Mouse (Mus musculus) liver, embryonic 14.5 days (tissue): ENCODE measurements around the gene Trim14.

Experiments used
- CTCF ChIP-seq: IDR thresholded peaks from 2 replicates; pipeline ENCODE4 v1.5.1; 2016; ENCODE audit warnings: antibody characterized with exemption, low read depth, control low read depth
- EP300 ChIP-seq: IDR thresholded peaks from 2 replicates; pipeline ENCODE4 v1.6.1; 2016; ENCODE audit warnings: antibody characterized with exemption, low read depth

GRCm38 (mm10) chr4:46452481-46452850 is 83.5 kb downstream of the Trim14 start:
- TF ChIP-seq EP300 (peak; percentile 22; the same call in 1 of the 2 replicates), CTCF (no peak)
